Mouse (Mus musculus) testis, adult 2 months (tissue): Measurements from ENCODE around the gene Itpka.

ENCODE experiments used
- CTCF ChIP-seq: fragments of 200-500 bp; IDR thresholded peaks from 2 replicates; pipeline ENCODE4 v1.5.1; 2012; ENCODE audit warnings: low read depth, mild to moderate bottlenecking, inconsistent platforms, low read length, moderate library complexity; ENCODE audit not compliant: control insufficient read depth, insufficient read depth, insufficient replicate concordance
- POLR2A ChIP-seq: fragments of 200-500 bp; IDR thresholded peaks from 2 replicates; pipeline ENCODE4 v1.6.1; 2012; ENCODE audit warnings: low read depth, mild to moderate bottlenecking, inconsistent platforms, low read length, moderate library complexity; ENCODE audit not compliant: control insufficient read depth

- TF ChIP-seq CTCF (no peak), POLR2A (no peak)
Observed at GRCm38 (mm10) chr2:119721070-119721469, 21.1 kb upstream of the Itpka start.
